Mouse (Mus musculus) neutrophil, adult 59 days (primary cell): ENCODE results near the gene P2rx5. TPM values are rescaled to one million over a fixed set of nuclear protein-coding genes. Genes with fewer than 3 reads are reported as not detected.

Experiments
- total RNA-seq, 2 experiments: library from RNA; stranded (reverse); gene quantifications; 1 replicate in 1 of 2; 2 replicates in 1 of 2; pipeline ENCODE4 v1.2.4; 2023

Gene P2rx5
- total RNA-seq: not detected

DNA sequence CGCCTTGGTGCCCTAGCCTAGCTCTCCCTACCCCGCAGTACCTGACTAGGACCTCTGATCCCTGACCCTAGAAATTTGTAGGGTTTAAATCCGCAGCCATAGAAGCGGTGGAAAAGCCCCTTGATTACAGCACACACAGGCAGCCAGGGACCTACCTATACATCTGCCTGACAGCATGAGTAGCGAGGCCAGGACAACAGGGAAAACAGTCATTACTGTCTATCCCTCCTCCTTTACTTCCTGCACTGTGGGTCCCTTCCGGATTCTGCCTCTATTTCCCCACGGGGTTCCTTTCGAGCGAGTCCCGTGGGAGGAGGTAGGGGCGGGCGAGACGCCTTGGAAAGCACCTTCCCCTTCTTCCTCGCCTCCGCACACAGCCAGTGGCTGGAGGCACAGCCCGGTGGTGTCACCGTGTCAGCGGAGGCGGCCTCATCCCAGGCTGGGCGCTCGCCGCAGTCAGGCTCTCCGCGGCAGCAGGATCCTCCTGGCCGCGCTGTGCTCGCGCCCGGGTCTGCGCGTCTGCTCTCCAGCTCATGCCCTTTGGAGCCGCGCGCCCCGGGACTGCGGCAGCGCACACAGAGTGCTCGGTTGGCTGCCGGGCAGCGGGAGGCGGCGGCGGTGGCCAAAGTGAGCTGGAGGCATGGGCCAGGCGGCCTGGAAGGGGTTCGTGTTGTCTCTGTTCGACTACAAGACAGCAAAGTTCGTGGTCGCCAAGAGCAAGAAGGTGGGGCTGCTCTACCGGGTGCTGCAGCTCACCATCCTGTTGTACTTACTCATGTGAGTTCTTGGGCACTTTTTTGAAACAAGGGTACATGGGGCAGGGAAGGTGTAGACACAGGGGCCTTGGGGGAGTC lies at the start of gene P2rx5:
Gene P2rx5, plus strand, starts transcription at position 465 of the 854 bp plus-strand sequence.

GRCm38 (mm10) chr11:73137591-73138501 lies 22.4 kb upstream of the P2rx5 start, which contains the start of gene Haspin:
Haspin (minus strand) TSS chr11:73138294.

GRCm38 (mm10) chr11:73176608-73177508 lies 16.6 kb downstream of the P2rx5 start, which contains the start of the genes Emc6 and Tax1bp3:
Emc6 (minus strand) TSS chr11:73177037.
Tax1bp3 (plus strand) TSS chr11:73177083.

GRCm38 (mm10) chr11:73198603-73199229 lies 38.5 kb downstream of the P2rx5 start, which contains the start of gene Ctns:
Ctns (minus strand) TSS chr11:73199042.

DNA sequence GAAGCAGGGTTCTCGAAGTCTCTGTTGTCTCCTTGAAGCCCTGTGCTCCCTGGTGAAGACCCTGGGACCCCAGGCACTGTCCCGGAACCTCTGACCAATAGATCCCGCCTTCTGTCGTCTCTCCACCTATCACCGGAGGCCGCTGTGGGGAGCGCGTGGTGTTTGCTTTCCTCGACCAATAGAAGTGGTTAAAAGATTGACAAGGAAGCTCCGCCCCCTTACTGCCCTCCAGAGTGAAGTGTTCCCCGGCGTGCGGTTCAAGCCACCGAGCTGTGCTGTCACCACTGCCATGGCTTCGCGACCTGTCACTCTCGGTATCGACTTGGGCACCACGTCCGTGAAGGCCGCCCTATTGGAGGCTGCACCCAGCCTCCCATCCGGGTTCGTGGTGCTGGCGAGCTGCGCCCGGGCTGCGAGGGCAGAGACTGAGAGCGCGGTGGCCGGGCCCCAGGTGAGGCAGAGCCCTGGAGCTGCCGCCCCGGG lies 39.0 kb downstream of the P2rx5 start, which contains the start of gene Shpk:
Gene Shpk, plus strand, starts transcription at position 231 of the 483 bp plus-strand sequence.

Other genes with a start within 250 kb of the P2rx5 start
- gene Atp2a3, start 199.3 kb upstream of the P2rx5 start, total RNA-seq: 100 to 1,000 TPM; 279 to 289 TPM
- 10 to 100 TPM; 10.7 to 10.8 TPM for gene P2rx1, start 161.3 kb upstream of the P2rx5 start, total RNA-seq
- 1 to 10 TPM; 6.7 to 7.1 TPM for gene Camkk1, start 141.4 kb upstream of the P2rx5 start, total RNA-seq
- 10 to 100 TPM; 13.6 to 14.7 TPM for gene Ncbp3, start 112.6 kb upstream of the P2rx5 start, total RNA-seq
- under 1 TPM in 1 of 2 experiments, not detected in 1; 0.09 TPM for gene Itgae, start 69.8 kb upstream of the P2rx5 start, total RNA-seq
- 10 to 100 TPM in 1 of 2 experiments, 1 to 10 TPM in 1; 8.9 to 11.9 TPM for gene Haspin, start 22.1 kb upstream of the P2rx5 start, total RNA-seq
- 10 to 100 TPM; 20.7 to 22.7 TPM for gene Emc6, start 16.6 kb downstream of the P2rx5 start, total RNA-seq
- 10 to 100 TPM; 16.3 to 18.2 TPM for gene Tax1bp3, start 16.7 kb downstream of the P2rx5 start, total RNA-seq
- 10 to 100 TPM; 15.1 to 18.7 TPM for gene Ctns, start 38.6 kb downstream of the P2rx5 start, total RNA-seq
- 1 to 10 TPM; 1.3 to 1.8 TPM for gene Shpk, start 39.0 kb downstream of the P2rx5 start, total RNA-seq
- not detected for gene Trpv1, start 73.9 kb downstream of the P2rx5 start, total RNA-seq
- not detected for gene Trpv3, start 107.0 kb downstream of the P2rx5 start, total RNA-seq
- gene Aspa, start 169.2 kb downstream of the P2rx5 start, total RNA-seq: under 1 TPM in 1 of 2 experiments, not detected in 1; 0.09 TPM
- gene Gm49340, start 169.3 kb downstream of the P2rx5 start, total RNA-seq: not detected
- gene Spata22, start 169.3 kb downstream of the P2rx5 start, total RNA-seq: not detected
- gene Olfr20, start 190.4 kb downstream of the P2rx5 start, total RNA-seq: not detected
- not detected for gene Olfr376, start 210.8 kb downstream of the P2rx5 start, total RNA-seq
- gene Olfr1, start 239.2 kb downstream of the P2rx5 start, total RNA-seq: not detected